ENCODE assay signal across 8 mouse cellular contexts in the genomic region with DNA sequence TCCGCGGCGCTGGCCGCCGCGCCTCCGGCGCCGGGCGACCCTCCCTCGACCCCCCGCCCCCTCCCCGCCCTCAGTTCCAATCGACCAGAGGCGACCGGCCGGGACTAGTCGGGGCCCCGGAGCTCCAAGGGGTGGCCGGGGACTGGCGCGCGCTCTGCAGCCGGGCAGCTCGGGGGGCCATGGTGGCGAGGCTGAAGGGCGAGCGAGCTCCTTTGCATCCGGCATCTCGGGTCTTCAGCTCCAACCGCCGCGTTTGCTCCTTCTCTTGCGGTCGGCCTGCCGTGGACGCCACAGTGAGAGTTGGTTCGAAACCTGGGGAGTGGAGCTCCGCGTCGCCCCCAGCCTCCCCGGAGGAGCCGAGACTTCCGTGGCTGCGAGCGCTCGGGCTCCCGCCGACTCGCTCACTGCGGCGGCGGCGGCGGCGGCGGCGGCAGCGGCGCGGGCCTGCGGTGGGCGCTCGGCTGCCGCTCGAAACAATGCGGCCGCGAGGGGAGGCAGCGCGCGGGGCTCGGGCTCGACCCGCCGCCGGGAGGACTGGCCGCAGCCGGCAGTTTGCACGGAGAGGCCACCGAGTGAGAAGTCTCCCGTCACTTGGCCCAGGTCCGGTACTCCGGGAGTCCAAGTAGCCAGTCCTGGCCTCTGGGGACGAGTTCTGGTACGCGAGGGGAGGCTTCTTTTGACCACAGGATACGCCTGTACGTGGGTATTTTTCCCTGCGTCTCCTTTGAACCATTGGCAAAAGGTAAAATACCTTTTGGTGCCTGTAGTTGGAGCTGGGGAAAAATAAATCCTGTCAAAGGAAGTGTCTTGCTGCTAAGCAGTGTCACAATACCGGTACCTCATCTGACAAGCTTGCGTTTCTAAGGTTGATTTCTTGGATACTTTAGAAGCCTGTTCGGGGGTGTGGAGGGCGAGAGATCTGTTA. TPM values are rescaled to one million over a fixed set of nuclear protein-coding genes. Genes with fewer than 3 reads are reported as not detected.
DNase-seq lines count a peak whose midpoint lies in the region; ATAC-seq and TF ChIP-seq lines count a peak whose summit lies in the region.

No protein-coding gene starts in this region.

- TF ChIP-seq CTCF in Patski (IDR thresholded peaks at IDR 0.05), result no peak
- TF ChIP-seq CTCF in forebrain, postnatal 0 days (IDR thresholded peaks at IDR 0.05; ENCODE audit: low read depth), result peak; percentile 45

- peak overlapping the region; percentile 95 for H3K27ac ChIP-seq in forebrain, postnatal 0 days (ENCODE audit: low read depth, low read length)

- H3K4me1 ChIP-seq in forebrain, postnatal 0 days (ENCODE audit: insufficient read depth), result no peaks in the 10 kb centered on the region

- peak overlapping the region; percentile 63 for H3K4me2 ChIP-seq in forebrain, postnatal 0 days (ENCODE audit: low read depth)

- in situ Hi-C loops in Patski (cut with MboI; ENCODE audit: low pct_unique_long_range_greater_than_20kb), result loop anchor here (25.0 kb wide), 1 partner anchor 852 kb away; no protein-coding TSS in a partner anchor

- intact Hi-C loops in heart, postnatal 36 days (cut with DNase I), result loop anchor here (10.0 kb wide), 1 partner anchor 301 kb away; no protein-coding TSS in a partner anchor

- peak; percentile 14 for ATAC-seq in Patski
- peak; percentile 23 for ATAC-seq in forebrain, postnatal 0 days

- POLR2A ChIA-PET in Patski (lab: Charles Lee), result no interaction called here

- H3K27me3 ChIP-seq in Patski, result peaks cover 17% of the 10 kb centered on the region
- no peaks in the 10 kb centered on the region for H3K27me3 ChIP-seq in forebrain, postnatal 0 days (ENCODE audit: insufficient read depth, low read length)

- CTCF ChIA-PET in Patski (lab: Charles Lee), result interaction anchor here (1.8 kb wide), 1 partner anchor 9 kb away, joined by 5 read pairs; no protein-coding TSS in a partner anchor

- H3K9me3 ChIP-seq in forebrain, postnatal 0 days (ENCODE audit: low read length), result no peaks in the 10 kb centered on the region

- peak overlapping the region; percentile 89 for H3K4me3 ChIP-seq in forebrain, postnatal 0 days (ENCODE audit: low read depth, low read length)

- H3K9ac ChIP-seq in forebrain, postnatal 0 days, result peak overlapping the region; percentile 91

- no peaks in the 10 kb centered on the region for H3K36me3 ChIP-seq in forebrain, postnatal 0 days (ENCODE audit: insufficient read depth)

- DNase-seq in Patski (ENCODE audit: low read depth, low spot score), result no peak
- DNase-seq in cerebellum, adult 18-20 months, result peak; percentile 63 to 71
- peak; percentile 70 for DNase-seq in forebrain, postnatal 0 days
- DNase-seq in heart, postnatal 36 days, result peak; percentile 45 to 60
- DNase-seq in layer of hippocampus, postnatal 14 days (ENCODE audit: low spot score in 2 of 2), result peak; percentile 34 to 60
- DNase-seq in lung, postnatal 36 days, result peak; percentile 6
- peak; percentile 62 to 63 for DNase-seq in right cerebral cortex, postnatal 10 days (ENCODE audit: low spot score in 2 of 2)
- no peak for DNase-seq in c-Kit-positive CD71-positive TER-119-positive erythroid progenitor cells, embryonic 14.5 days (ENCODE audit: low spot score)

- WGBS in forebrain, postnatal 0 days, result under 1% methylated on average over 94 of the region's 94 CpGs

RNA-seq across cellular contexts. Expression of a gene that starts 0.9 kb away (rescaled TPM):
- 1.3 TPM for polyA plus RNA-seq in Patski (2021)
- 70.7 and 73.1 TPM in 2 replicates for total RNA-seq in forebrain, postnatal 0 days (2014; rRNA removed)
- polyA plus RNA-seq in forebrain, postnatal 0 days (2015; fragmentation: Nextera tagmentation; extraction: Ambion mirVana), result 44.0 and 57.3 TPM in 2 replicates
- total RNA-seq in heart, postnatal 36 days (2021), result 1 to 10 TPM; 5.3 to 9.7 TPM
- 100 to 1,000 TPM; 149 to 163 TPM for total RNA-seq in layer of hippocampus, postnatal 14 days (2021)

Comparison
In these comparisons a context has a peak if more than half of its experiments do, and no peak if none do; other contexts are left out.
1. DNase-seq: peak in cerebellum, adult 18-20 months (2 of 2), forebrain, postnatal 0 days (single experiment), heart, postnatal 36 days (2 of 2), layer of hippocampus, postnatal 14 days (2 of 2), lung, postnatal 36 days (single experiment) and right cerebral cortex, postnatal 10 days (2 of 2); none in Patski (single experiment) and c-Kit-positive CD71-positive TER-119-positive erythroid progenitor cells, embryonic 14.5 days (single experiment).